Mouse (Mus musculus) embryonic facial prominence, embryonic 12.5 days (tissue): ENCODE results near the gene Cideb. TPM values are rescaled to one million over a fixed set of nuclear protein-coding genes. Genes with fewer than 3 reads are reported as not detected.

Experiments used
- polyA plus RNA-seq: library from polyadenylated mRNA; unstranded; fragments of >200 nt; fragmentation: Nextera tagmentation; extraction: Ambion mirVana; gene quantifications from 2 replicates; pipeline ENCODE4 v1.2.1, GENCODE M21; 2016

Cideb gene
- polyA plus RNA-seq, 1 experiment from 2014 or later, result 0.50 TPM

Other genes with a start within 250 kb of the Cideb start
- gene Cpne6, start 248.0 kb downstream of the Cideb start, polyA plus RNA-seq, result 0.55 and 0.90 TPM in 2 replicates
- 0.11 TPM in 1 of 2 replicates, not detected in the other for gene Nrl, start 233.5 kb downstream of the Cideb start, polyA plus RNA-seq
- gene Pck2, start 218.2 kb downstream of the Cideb start, polyA plus RNA-seq, result 35.2 and 36.1 TPM in 2 replicates
- gene Dcaf11, start 198.5 kb downstream of the Cideb start, polyA plus RNA-seq, result 71.3 and 78.4 TPM in 2 replicates
- gene A730061H03Rik, start 198.1 kb downstream of the Cideb start, polyA plus RNA-seq, result not detected in 2 replicates
- 8.7 and 9.1 TPM in 2 replicates for gene Fitm1, start 182.8 kb downstream of the Cideb start, polyA plus RNA-seq
- 131 and 143 TPM in 2 replicates for gene Psme1, start 180.3 kb downstream of the Cideb start, polyA plus RNA-seq
- 4.6 and 4.9 TPM in 2 replicates for gene Emc9, start 173.2 kb downstream of the Cideb start, polyA plus RNA-seq
- gene Psme2, start 167.3 kb downstream of the Cideb start, polyA plus RNA-seq, result 247 and 255 TPM in 2 replicates
- 20.6 and 25.4 TPM in 2 replicates for gene Rnf31, start 166.8 kb downstream of the Cideb start, polyA plus RNA-seq
- gene Irf9, start 154.9 kb downstream of the Cideb start, polyA plus RNA-seq, result 9.5 and 10.6 TPM in 2 replicates
- 7.8 and 8.2 TPM in 2 replicates for gene Rec8, start 140.4 kb downstream of the Cideb start, polyA plus RNA-seq
- gene Ipo4, start 122.5 kb downstream of the Cideb start, polyA plus RNA-seq, result 99.8 and 117 TPM in 2 replicates
- 0.87 and 3.0 TPM in 2 replicates for gene Gm49378, start 120.6 kb downstream of the Cideb start, polyA plus RNA-seq
- 102 TPM in 2 replicates for gene Tm9sf1, start 114.7 kb downstream of the Cideb start, polyA plus RNA-seq
- 0.55 and 0.97 TPM in 2 replicates for gene Tssk4, start 108.3 kb downstream of the Cideb start, polyA plus RNA-seq
- 64.9 and 66.4 TPM in 2 replicates for gene Mdp1, start 98.0 kb downstream of the Cideb start, polyA plus RNA-seq
- 74.7 and 78.3 TPM in 2 replicates for gene Gmpr2, start 86.5 kb downstream of the Cideb start, polyA plus RNA-seq
- gene Nedd8, start 86.3 kb downstream of the Cideb start, polyA plus RNA-seq, result 585 and 596 TPM in 2 replicates
- gene Tinf2, start 76.6 kb downstream of the Cideb start, polyA plus RNA-seq, result 54.1 and 54.2 TPM in 2 replicates
- 1.6 and 1.7 TPM in 2 replicates for gene Tgm1, start 44.5 kb downstream of the Cideb start, polyA plus RNA-seq
- gene Rabggta, start 36.2 kb downstream of the Cideb start, polyA plus RNA-seq, result 27.8 and 30.3 TPM in 2 replicates
- 81.5 and 86.7 TPM in 2 replicates for gene Dhrs1, start 12.8 kb downstream of the Cideb start, polyA plus RNA-seq
- gene Nop9, start 12.8 kb downstream of the Cideb start, polyA plus RNA-seq, result 51.0 and 57.3 TPM in 2 replicates
- 0.55 and 0.60 TPM in 2 replicates for gene Ltb4r2, start 3.0 kb upstream of the Cideb start, polyA plus RNA-seq
- 0.48 and 0.60 TPM in 2 replicates for gene Ltb4r1, start 7.5 kb upstream of the Cideb start, polyA plus RNA-seq
- 21.3 and 24.2 TPM in 2 replicates for gene Adcy4, start 25.6 kb upstream of the Cideb start, polyA plus RNA-seq
- gene Ripk3, start 30.4 kb upstream of the Cideb start, polyA plus RNA-seq, result 45.5 and 50.3 TPM in 2 replicates
- gene Nfatc4, start 64.7 kb upstream of the Cideb start, polyA plus RNA-seq, result 154 and 161 TPM in 2 replicates
- gene Nynrin, start 95.6 kb upstream of the Cideb start, polyA plus RNA-seq, result 41.4 and 41.7 TPM in 2 replicates
- gene Cbln3, start 125.9 kb upstream of the Cideb start, polyA plus RNA-seq, result 0.28 and 0.42 TPM in 2 replicates
- gene Khnyn, start 126.5 kb upstream of the Cideb start, polyA plus RNA-seq, result 31.6 and 31.8 TPM in 2 replicates
- gene Sdr39u1, start 141.8 kb upstream of the Cideb start, polyA plus RNA-seq, result 69.9 and 77.7 TPM in 2 replicates
- 0.60 and 0.85 TPM in 2 replicates for gene Cma1, start 186.2 kb upstream of the Cideb start, polyA plus RNA-seq
- gene Cma2, start 192.5 kb upstream of the Cideb start, polyA plus RNA-seq, result not detected in 2 replicates